Mouse (Mus musculus) skeletal muscle tissue, adult 2 months (tissue): ENCODE measurements around the gene Gm42715.

Experiments
- DNase-seq: peaks from one replicate; pipeline ENCODE4 v3.0.0-alpha.2; 2012; ENCODE audit warnings: low read depth, low spot score

The Gm42715 gene

DNA sequence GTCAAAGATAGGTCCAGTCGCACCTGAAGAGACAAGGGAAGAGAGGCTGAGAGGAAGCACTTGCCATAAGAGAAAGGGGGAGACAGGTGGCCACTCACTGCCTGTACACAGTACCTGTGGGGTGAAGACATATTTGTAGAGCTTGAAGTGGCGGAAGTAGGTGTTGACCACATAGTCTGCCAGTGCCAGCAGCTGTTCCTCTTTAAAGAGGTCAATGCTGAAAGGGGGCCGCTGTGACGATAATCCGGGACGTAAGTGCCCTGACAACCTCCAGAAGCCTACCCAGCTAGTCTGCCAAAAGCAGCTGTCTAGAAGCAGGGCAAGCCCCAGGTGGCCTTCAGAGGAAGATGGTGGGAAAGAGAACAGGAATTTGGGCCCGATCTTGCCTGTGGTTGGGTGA, 65.6 kb downstream of the Gm42715 start:
- no peak for DNase-seq

DNA sequence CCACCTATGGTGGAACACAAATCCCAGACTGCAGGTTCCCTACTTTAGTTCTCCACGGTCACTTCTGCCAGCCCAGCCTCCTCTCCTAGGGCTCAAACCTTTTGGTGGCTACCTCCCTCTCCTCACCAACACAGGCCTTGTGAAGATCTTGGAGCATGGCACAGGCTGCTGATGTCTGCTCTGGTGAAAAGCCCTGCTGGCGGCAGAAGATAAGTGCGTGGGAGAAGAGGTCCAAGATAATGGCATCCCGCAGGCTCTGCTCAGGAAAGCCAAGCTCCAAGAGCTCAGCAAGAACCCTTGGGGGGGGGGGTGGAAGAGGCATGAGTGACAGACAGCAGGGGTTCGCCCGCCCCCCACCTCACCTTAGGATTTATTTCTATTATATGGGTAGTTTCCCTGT, 66.8 kb downstream of the Gm42715 start:
- DNase-seq, result no peak

DNA sequence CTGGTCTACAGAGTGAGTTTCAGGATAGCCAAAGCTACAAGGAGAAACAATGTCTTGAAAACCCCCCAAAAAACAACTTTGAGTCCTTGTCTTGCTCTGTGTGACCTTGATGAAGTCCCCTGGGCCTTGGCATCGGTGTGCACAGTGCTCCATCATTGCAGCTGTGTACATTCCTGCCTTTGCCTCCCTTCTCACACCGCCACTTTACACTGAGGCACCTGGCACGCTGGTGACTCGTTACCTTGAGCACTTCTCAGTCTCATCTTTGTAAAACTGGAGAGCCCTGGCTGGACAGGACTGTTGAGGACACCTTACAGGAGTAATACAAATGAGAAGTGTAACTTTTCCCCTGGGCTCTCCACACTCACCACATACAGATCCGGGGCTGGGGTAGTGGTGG, 67.8 kb downstream of the Gm42715 start:
- no peak for DNase-seq

DNA sequence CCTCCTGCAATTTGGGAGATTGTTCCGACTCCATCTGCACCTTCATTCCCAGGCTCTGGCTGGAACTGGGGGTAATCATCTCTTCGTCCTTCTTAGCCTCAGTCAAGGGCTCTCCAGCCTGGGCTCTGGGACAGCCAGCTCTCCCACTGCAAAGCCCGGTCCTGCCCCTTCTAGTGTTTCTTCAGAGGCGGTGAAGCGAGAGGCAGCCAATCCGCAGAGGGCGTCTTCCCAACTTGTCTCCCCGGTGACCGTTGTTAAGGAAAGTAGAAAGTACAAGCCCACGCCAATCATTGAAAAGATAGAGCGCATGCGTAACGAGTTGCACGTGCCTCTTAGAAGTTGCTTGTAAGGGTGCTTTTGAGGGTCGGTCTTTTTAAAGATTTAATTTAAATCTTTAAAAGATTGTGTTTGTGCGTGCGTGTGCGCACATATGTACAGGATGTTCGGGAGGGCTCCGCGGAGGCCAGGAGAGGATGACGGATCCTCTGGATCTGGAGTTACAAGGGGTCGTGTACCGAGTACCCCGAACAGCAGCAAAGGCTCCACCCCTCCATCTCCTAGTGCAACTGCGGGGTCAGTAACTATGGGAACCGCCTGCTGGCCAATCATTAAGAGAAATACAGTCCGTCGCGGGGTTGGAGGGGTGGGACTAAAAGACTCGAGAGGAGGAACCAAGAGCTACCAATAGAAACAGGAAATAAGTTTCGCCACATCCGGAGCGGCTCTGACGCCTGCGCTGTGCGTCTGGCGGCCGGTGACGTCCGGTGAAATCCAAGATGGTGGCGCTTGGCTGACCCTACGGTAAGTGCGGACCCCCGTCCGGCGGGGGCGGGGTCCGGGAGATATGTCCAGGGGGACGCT, 68.9 kb downstream of the Gm42715 start, which contains the start of the genes Ccdc189 and Rnf40:
Gene Ccdc189 (minus strand): TSS at position 585 of the 861 bp plus-strand sequence.
Gene Rnf40 (plus strand): TSS at position 757 of the 861 bp plus-strand sequence.
- DNase-seq, result peak; percentile 96

DNA sequence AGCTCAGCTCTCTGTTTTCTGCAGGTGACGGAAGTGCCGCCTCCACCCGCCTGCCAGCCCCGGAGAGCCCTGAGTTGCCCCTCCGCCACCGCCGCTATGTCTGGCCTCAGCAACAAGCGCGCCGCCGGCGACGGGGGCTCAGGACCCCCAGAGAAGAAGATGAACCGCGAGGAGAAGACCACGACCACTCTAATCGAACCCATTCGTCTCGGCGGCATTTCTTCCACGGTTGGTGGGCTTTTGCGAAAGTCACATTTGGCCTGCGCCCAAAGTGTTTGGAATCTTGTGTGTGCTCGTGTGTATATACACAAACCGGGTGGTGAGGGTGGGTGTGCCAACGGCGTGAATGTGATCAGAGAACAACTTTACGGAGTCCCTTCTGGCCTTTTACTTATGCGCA, 69.5 kb downstream of the Gm42715 start:
- no peak for DNase-seq

DNA sequence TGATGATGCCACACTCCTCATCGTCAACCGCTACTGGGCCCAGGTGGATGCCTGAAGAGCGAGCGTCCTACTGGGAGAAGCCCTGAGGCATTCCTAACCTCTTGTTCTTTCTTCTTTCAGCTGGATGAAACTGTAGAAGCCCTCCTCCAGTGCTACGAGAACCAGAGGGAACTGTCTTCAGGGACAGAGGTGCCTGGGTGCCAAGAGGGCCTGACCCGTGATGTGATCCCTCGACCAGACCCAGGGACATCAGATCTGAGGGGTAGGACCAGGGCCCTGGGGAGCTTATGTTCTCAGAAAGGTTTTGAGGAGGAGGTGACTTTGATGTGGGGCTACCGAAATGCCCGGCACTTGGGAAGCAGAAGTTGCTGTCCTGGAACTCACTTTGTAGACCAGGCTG, 70.3 kb downstream of the Gm42715 start:
- DNase-seq, result no peak

DNA sequence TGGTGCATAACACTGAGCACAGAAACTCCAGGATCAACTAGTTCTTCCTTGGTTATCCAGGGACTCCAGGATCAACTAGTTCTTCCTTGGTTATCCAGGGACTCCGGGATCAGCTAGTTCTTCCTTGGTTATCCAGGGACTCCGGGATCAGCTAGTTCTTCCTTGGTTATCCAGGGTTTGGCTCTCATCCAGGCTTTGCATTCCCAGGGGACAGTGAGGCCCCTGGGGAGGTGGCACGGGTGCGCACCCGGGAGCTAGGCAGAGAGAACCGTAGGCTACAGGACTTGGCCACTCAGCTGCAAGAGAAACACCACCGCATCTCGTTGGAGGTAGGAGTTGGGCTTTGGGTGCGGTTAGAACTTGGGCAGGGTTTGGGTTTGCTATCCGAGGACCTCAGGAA, 71.7 kb downstream of the Gm42715 start:
- DNase-seq, result no peak

DNA sequence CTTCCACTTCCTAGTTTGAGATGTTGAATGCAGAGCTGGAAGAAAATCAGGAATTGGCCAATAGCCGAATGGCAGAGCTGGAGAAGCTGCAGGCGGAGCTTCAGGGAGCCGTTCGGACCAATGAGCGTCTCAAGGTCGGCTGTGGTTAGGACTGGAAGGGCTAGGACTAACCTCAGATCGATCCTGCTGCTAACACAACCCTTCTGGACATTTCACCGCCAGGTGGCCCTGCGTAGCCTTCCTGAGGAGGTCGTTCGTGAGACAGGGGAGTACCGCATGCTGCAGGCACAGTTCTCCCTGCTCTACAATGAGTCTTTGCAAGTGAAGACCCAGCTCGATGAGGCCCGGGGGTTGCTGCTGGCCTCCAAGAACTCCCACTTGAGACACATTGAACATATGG, 73.2 kb downstream of the Gm42715 start:
- DNase-seq, result no peak

DNA sequence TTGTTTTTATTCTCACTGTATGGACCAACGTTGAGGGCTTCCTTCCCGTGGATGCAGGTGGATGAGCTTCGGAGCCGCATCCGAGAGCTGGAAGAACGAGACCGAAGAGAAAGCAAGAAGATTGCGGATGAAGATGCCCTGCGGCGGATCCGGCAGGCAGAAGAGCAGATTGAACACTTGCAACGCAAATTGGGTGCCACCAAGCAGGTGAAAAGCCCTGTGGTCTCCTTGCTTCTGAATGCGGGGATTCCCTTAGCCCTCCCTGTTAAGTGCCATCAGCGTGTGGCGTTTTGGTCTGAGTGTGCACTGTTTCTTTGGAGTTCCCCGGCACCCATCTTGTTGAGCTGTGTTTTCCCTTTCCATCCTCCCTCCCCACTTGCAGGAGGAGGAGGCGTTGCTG, 77.4 kb downstream of the Gm42715 start:
- DNase-seq, result no peak

DNA sequence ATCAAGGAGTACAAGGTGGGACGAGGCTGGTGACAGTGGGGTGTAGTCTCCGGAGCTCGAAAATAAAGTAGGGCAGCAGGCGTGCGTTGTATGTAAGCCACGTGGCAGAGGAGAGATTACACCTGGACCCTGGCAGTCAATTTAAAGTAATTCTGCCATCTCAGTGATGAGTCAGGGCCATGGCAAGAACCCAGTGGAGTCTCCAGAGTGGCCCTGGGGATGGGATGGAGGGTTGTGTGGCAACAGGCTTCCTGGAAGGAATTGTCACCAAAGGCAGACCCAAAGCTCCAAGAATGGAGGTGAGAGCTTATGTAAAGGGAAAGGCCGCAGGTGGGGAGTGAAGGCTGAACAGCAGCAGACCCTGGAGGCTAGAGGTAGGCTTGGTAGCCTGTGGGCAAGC, 81.2 kb downstream of the Gm42715 start:
- DNase-seq, result no peak

DNA sequence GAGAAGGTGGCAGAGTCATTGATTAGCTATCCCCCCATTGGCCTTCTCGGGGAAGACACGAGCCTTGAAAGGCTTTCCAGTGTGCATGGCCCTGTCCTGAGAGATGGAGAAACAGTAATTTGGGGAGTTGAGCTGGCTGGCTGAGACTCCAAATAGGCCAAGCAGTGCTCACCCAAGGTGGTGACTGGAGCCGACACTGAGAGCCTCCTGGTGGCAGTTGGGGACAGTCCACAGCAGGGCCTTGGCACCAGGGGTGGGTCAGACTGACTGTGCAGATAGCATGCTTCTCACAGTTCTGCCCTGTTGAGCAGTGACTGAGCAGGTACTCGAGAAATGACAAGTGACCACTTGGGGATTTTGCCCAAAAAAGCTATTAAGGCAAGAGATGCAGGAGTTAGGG, 82.4 kb downstream of the Gm42715 start:
- no peak for DNase-seq

DNA sequence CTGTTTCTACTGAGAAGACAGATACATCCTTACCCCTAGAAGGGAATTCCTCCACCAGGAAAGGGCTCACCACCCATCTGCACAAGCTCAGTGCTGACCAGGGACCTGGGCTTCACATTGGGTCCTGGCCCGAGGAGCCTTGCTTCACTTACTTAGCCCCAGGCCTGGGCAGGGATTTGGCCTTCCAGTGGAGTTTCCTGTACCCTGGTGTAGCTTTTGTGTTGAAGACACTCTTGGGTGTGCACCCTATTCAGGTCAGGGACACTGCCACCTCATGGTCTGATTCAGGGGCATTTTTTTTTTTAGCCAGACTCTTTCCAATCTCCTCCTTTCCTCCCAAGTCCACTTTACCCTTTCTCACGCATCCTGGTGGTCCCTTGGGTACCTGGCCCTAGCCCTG, 83.5 kb downstream of the Gm42715 start:
- DNase-seq, result no peak

DNA sequence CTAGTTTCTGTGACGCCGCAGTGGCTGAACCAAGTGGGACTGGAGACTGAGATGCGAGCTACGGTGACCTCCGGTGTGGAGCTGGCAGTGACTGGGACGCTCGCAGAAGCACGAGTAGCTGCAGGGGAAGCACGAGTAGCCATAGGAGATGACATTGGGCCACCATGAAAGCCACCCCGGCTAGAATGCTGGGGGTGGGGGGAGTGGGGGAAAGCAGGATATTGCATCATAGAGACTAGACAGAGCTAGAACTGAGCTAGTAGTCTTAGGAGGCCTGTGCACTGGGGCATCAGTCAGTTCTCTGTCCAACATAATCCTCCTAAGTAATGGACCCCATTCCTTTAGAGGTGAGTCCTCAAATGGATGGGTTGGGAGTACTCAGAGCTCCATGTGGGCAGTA, 84.9 kb downstream of the Gm42715 start:
- DNase-seq, result no peak

DNA sequence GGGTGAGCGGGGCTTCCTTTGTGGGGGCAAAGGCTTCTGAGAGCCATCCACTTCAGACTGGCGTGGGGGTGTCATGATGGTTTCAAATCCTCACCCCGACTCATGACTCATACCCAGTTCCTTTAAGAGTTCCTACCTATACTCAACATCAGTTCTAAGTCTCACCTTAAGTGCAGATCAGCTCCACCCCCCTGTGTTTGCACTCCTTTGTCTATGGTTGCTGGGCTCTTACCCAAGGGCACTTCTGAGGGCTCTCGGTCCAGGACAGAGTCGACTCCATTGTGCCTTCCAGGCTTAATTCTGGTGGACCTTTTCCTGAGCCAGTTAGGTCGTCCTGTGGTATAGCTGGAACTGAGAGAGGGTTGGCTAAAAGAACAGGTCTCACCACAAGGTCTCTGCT, 87.8 kb downstream of the Gm42715 start:
- no peak for DNase-seq

DNA sequence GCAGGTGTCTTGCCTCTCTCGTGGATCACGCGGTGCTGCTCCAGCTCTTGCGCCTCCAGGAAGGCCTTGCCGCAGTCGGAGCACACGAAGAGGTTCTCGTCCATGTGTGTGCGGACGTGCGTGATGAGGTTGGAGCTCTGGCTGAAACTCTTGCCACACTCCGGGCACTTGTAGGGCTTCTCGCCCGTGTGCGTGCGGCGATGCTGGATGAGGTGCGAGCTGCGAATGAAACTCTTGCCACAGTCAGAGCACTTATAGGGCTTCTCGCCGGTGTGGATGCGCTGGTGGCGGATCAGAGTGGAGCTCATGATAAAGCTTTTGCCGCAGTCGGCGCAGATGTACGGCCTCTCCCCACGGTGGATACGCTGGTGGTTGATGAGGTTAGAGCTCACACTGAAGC, 91.6 kb downstream of the Gm42715 start:
- DNase-seq, result no peak

DNA sequence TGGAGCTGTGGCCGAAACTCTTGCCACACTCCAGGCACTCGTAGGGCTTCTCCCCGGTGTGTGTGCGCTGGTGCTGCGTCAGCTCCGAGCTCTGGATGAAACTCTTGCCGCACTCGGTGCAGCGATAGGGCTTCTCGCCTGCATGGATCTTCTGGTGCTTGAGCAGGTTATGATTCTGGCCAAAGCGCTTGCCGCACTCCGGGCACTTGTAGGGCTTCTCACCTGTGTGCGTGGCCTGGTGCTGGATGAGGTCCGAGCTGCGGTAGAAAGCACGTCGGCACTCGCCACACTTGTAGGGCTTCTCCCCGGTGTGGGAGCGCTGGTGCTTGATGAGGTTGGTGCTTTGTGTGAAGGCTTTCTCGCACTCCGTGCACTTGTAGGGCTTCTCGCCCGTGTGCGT, 92.2 kb downstream of the Gm42715 start:
- no peak for DNase-seq

DNA sequence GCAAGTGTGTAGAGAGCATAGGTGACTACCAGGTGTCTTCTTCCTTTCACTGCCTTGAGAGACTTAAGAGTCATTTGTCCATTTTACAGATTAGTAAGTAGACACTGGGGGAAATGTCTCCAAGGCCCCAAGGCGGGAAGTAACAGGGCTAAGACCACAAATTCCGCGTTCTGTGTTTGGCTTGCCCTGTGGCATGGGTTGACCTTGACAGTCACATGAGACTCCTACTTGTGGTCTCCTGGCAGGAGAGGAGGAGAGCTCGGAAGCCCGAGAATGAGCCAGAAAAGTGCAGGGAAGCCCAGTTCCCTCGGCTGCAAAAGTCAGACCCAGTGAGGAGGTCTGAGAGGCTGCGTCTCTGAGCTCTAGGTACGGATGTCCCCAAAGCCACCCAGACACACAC, 94.1 kb downstream of the Gm42715 start:
- DNase-seq, result no peak

DNA sequence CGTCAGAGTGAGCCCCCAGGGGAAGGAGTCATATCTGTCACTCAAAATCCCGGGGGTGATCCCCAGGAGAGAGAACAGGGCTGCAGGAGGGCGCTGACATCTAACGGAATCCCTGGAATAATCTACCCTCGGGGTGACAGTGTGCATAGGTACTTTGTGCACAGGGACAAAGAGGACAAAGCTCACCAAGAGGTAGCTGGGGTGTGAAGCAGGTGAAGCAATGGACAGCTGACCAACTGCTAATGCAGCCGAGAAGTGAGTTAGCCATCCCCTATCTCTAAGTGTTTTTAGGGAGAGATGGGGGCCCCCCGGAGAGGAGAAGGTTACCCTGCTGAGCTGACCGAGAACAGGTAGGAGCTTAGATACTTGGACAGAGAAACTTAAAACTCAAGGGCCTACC, 94.7 kb downstream of the Gm42715 start:
- no peak for DNase-seq

DNA sequence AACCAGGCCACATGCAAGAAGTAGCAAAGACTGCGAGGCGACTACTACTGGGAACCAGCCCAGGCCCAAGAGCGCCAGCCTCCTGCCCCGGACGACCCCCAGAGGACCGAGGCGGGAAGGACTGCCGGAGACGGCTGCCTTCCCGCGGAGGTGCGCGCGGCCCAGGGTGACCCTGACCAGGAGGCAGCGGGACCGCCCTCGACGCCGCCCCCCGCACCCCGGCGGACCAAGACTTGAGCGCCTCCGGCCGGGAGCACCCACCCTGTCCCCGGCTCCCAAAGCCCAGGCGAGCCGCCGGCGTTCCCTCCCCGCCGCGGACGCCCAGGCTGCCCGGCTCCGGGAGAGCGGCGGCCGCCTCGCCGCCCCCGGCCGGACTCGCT, 95.1 kb downstream of the Gm42715 start:
- DNase-seq, result no peak

DNA sequence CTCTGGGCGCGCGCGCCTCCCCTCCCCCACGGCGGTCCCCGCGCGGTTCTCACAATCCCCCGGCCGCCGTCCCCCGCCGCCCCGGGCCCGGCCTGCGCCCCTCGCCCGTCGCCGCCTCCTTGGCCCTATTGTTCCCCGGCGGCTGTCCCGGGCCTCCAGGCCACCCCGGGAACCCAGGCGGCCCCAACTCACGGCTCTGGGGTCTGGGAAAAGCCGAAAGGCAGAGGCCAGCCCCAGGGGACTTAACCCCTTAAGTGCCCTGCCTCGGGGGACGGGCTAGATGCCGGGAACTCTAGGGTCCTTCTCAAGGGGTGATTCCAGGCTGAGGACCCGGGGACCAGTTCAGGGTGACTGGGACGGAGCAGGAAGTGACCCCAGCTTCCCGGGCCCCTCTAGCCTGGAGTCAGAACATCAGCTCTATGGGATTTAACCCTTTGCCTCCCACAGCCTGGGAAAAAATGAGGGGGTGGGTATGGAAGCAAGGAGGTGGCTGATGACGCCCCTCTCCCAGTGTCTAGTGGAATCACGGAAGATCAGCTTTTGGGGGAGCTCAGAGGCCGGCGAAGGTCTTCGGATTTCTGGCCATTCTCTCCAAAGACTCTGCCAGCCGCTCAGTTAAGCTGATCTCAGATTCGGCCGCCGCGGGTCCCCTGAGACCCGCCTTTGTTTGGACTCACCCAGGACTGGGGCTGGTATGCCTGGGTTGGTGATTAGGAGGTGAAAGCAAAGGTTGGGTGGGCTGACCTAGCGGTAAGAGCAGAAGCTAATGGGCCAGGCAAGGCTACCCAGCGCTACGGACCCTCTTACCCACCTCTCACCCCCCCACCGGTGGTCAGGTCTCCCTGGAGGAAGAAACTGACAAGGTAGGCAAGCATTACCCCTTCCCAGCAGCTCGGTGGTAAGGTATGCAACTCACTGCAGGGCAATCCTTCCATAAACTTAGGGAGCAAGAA, 95.8 kb downstream of the Gm42715 start, which contains the start of gene Zfp629:
Gene Zfp629 (minus strand): TSS at position 907 of the 953 bp plus-strand sequence.
- DNase-seq, result peak; percentile 43

DNA sequence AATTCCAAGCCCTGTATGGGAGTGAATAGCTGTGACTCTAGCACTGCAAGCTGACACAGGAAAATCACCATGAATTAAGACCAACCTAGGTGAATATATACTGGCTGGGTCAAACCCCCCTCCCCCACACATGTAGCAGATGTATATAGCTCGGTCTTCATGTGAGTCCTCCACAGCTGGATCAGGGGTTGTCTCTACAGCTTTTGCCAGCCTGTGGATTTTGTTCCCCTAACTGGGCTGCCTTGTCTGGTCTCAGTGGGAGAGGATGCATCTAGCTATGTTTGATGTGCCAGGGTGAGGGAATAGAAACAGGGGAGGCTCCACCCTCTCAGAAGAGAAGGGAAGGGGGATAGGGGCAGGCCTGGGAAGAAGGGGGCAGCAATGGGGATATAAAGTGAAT, 97.0 kb downstream of the Gm42715 start:
- no peak for DNase-seq
